Mouse (Mus musculus) naive thymus-derived CD4-positive, alpha-beta T cell, adult 2 months (primary cell): ENCODE measurements around the gene 4931408C20Rik.
A peak's percentile ranks its signal among the peaks of the same experiment; 100 is the strongest.

Source experiments
- DNase-seq: peaks from one replicate; pipeline ENCODE4 v3.0.0-alpha.2; 2011; ENCODE audit warnings: low read depth

Gene 4931408C20Rik

GRCm38 (mm10) chr1:26686842-26687760 is at the start of gene 4931408C20Rik:
4931408C20Rik (minus strand) TSS chr1:26687460.
- DNase-seq, result peak; percentile 8

GRCm38 (mm10) chr1:26687926-26688325 is 666 bp upstream of the 4931408C20Rik start:
- peak; percentile 11 for DNase-seq

GRCm38 (mm10) chr1:26685952-26686693 is 1.1 kb downstream of the 4931408C20Rik start:
- peak; percentile 4 for DNase-seq

GRCm38 (mm10) chr1:26685383-26685782 is 1.9 kb downstream of the 4931408C20Rik start:
- DNase-seq, result no peak

GRCm38 (mm10) chr1:26649704-26650388 is 37.4 kb downstream of the 4931408C20Rik start:
- no peak for DNase-seq

GRCm38 (mm10) chr1:26636051-26636450 is 51.2 kb downstream of the 4931408C20Rik start:
- DNase-seq, result no peak
